Mouse (Mus musculus): ENCODE results near the gene Pth1r.

Gene Pth1r

GRCm38 (mm10) chr9:110748451-110748850, 1.5 kb upstream of the Pth1r start:
- no peak for DNase-seq (ENCODE audit: low spot score in 2 of 2)

GRCm38 (mm10) chr9:110746238-110746637, 707 bp downstream of the Pth1r start:
- DNase-seq (ENCODE audit: low spot score in 2 of 2): no peak

GRCm38 (mm10) chr9:110745752-110746151, 1.2 kb downstream of the Pth1r start:
- DNase-seq (ENCODE audit: low spot score in 2 of 2): no peak

- DNase-seq (ENCODE audit: low spot score in 2 of 2): no peak
These were observed 3.3 kb downstream of the Pth1r start for GRCm38 (mm10) chr9:110743456-110744323.

- no peak for DNase-seq (ENCODE audit: low spot score in 2 of 2)
These were observed 3.9 kb downstream of the Pth1r start for GRCm38 (mm10) chr9:110742951-110743455.

- no peak for DNase-seq (ENCODE audit: low spot score in 2 of 2)
These were observed 4.5 kb downstream of the Pth1r start for GRCm38 (mm10) chr9:110742295-110742950.

GRCm38 (mm10) chr9:110741711-110742294, 5.1 kb downstream of the Pth1r start, which contains the start of gene Myl3:
Gene Myl3, plus strand, starts transcription at chr9:110741861.
- no peak for DNase-seq (ENCODE audit: low spot score in 2 of 2)

GRCm38 (mm10) chr9:110739961-110740360, 7.0 kb downstream of the Pth1r start:
- DNase-seq (ENCODE audit: low spot score in 2 of 2): no peak

GRCm38 (mm10) chr9:110738054-110738453, 8.9 kb downstream of the Pth1r start:
- DNase-seq (ENCODE audit: low spot score in 2 of 2): no peak

GRCm38 (mm10) chr9:110736362-110736761, 10.6 kb downstream of the Pth1r start:
- no peak for DNase-seq (ENCODE audit: low spot score in 2 of 2)

- DNase-seq (ENCODE audit: low spot score in 2 of 2): no peak
These were observed 12.8 kb downstream of the Pth1r start for GRCm38 (mm10) chr9:110734154-110734553.

- DNase-seq (ENCODE audit: low spot score in 2 of 2): no peak
These were observed 13.8 kb downstream of the Pth1r start for GRCm38 (mm10) chr9:110733102-110733501.

- DNase-seq (ENCODE audit: low spot score in 2 of 2): no peak
These were observed 14.3 kb downstream of the Pth1r start for GRCm38 (mm10) chr9:110732623-110733022.

GRCm38 (mm10) chr9:110731859-110732258, 15.1 kb downstream of the Pth1r start:
- no peak for DNase-seq (ENCODE audit: low spot score in 2 of 2)

- DNase-seq (ENCODE audit: low spot score in 2 of 2): peak in 1 of 2 experiments; percentile 37
These were observed 17.1 kb downstream of the Pth1r start for GRCm38 (mm10) chr9:110729841-110730240.

GRCm38 (mm10) chr9:110726867-110727266, 20.1 kb downstream of the Pth1r start:
- no peak for DNase-seq (ENCODE audit: low spot score in 2 of 2)

GRCm38 (mm10) chr9:110725721-110726135, 21.2 kb downstream of the Pth1r start:
- DNase-seq (ENCODE audit: low spot score in 2 of 2): no peak

GRCm38 (mm10) chr9:110722060-110722459, 24.9 kb downstream of the Pth1r start:
- DNase-seq (ENCODE audit: low spot score in 2 of 2): no peak

- no peak for DNase-seq (ENCODE audit: low spot score in 2 of 2)
These were observed 27.0 kb downstream of the Pth1r start for GRCm38 (mm10) chr9:110719977-110720376.

GRCm38 (mm10) chr9:110718810-110719209, 28.1 kb downstream of the Pth1r start:
- no peak for DNase-seq (ENCODE audit: low spot score in 2 of 2)

GRCm38 (mm10) chr9:110718071-110718470, 28.9 kb downstream of the Pth1r start:
- DNase-seq (ENCODE audit: low spot score in 2 of 2): no peak

GRCm38 (mm10) chr9:110716775-110717174, 30.2 kb downstream of the Pth1r start:
- DNase-seq (ENCODE audit: low spot score in 2 of 2): peak; percentile 43 to 50

All from frontal cortex, postnatal 25 days (tissue).